Mouse (Mus musculus) granulocyte monocyte progenitor cell, adult 5-6 weeks (primary cell): ENCODE results near the gene Dedd2. TPM values are rescaled to one million over a fixed set of nuclear protein-coding genes. Genes with fewer than 3 reads are reported as not detected.

Source experiments
- ATAC-seq: replicated peaks from 2 replicates; pipeline ENCODE4 v1.8.0; 2016; ENCODE audit warnings: mild to moderate bottlenecking, moderate TSS enrichment, inconsistent platforms; ENCODE audit not compliant: poor library complexity, severe bottlenecking
- total RNA-seq, 2 experiments: library from RNA; stranded (forward) in 1 of 2; stranded (reverse) in 1 of 2; fragments of 200-712, 200-1000 nt in 1 of 2; fragments of >200 nt in 1 of 2; fragmentation: Nextera tagmentation in 1 of 2; gene quantifications; 2 replicates each; pipeline ENCODE4 v1.2.3; 2014 to 2017

Gene Dedd2
- total RNA-seq, 2 experiments from 2014 or later = 13.5 to 18.4 TPM

DNA sequence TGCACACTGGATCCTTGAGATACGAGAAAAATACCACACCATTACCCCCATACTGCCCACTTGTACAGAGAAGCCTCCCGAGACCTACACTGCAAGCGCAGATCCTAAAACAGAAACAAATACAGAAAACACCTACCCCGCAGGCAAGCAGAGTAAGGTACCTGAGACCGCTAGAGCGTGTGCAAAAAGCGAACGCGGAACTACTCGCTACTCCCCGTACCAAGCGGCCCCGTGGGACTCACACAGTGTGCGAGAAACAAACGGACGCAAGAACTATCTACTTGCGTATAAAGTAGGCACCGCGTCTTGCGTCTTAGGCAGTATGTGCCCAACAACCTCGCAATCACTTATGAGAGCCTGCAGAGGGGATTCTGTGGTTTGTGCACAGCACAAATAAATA lies 38.6 kb downstream of the Dedd2 start:
- peak; percentile 18 for ATAC-seq

DNA sequence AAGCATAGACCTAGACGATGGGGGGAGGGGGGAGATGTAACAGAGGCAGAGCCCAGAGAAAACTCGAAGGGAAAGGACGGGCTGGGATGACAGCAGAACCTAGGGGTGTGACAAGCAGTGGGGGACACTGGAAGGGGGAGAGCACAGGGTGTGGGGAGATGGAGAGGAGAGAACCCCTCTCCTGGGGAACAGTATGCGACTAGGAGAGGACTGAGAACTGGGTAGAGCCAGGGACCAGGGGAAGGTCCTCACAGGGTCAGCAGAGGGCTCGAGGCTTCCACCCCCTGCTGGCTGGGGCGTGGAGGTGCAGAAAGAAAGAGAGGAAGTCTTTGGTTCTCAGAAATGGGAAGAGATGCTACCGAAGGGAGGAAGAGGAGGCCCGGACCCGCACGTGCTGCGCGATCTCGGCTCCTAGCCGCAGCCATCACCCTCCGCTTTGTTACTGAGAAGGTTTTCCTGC lies 39.1 kb downstream of the Dedd2 start:
- ATAC-seq = peak; percentile 91

DNA sequence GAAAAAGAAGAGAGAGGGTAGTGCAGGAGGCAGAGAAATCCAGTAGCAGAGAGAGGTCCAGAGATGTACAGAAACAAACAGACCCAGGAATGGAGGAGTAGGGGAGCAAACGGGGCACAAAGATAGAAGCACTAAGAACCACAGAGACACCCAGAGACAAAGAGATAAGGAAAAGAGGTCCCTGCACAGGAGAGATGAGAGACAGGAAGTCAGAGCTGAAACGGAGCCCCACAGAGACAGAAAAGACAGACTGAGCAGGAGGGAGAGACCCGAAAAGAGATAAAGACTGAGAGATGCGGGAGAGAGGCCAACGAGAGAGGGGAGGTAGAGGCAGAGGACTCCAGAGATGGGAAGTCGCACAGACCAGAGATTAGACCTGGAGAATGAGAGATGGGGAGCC lies 39.9 kb downstream of the Dedd2 start:
- no peak for ATAC-seq

DNA sequence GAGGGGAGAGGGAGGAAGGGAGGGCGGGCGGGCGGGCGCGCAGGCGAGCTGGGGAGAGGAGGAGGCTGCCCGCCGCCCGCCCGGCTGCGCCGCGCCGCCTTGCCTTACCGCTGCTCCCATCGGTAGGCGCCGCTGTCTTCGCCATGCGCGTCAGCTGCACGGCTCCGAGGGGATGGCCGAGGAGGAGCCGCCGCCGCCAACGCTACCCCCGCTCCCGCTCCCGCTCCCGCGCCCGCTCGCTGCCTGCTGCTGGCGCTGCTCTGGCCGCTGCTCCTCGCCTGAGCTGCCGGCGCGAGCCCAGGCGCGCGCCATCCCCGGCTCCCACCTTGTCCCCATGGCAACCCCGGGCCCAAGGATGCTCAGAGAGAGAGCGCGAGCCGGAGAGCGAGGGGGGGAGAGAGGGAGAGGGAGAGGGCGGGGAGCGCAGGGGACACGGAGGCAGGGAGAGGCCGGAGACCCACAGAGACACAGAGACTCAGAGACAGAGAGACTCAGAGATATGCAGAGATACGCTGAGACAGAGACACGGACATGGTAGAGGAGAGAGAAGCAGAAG lies 40.7 kb downstream of the Dedd2 start, which contains the start of gene Pou2f2:
Gene Pou2f2 (minus strand): TSS at position 121 of the 556 bp plus-strand sequence.
- peak; percentile 61 for ATAC-seq

DNA sequence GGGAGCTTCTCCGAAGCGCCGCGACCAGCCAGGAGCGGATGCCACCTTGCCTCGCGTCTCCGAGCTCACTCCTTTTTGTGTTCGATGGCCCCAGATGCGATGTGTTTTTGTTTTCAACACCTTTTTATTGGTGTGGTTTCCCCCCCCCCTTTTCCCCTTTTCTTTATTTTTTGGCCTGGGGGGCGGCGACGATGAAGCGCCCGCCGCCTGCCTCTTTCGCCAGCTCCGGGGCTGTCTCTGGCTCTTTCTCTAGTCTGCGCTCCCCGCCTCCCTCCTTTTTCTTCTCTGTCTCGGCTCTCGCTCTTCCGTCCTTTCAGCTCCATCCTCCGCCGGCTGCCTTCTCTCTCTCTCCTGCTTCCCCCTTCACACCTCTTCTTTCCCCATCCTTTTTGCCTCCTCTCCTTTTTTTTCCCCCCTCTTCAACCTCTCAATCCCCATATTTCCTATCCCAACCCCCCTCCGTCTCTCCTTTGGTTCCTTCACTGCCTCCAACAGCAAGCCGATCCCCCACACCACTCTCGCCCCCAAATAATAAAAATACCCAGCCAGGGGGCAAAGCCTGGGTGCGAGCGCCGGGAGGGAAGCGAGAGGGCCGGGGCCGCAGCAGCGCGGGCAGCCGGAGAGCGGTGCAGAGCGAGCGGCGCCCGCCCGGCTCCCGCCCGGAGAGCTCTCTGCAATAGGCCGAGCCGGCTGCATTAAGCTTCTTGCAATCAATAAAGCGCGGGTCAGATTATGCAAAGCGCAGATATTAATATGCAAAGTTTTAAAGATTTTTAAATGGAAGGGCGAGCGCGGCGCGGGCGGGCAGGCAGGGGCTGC lies 41.4 kb downstream of the Dedd2 start:
- ATAC-seq = no peak

DNA sequence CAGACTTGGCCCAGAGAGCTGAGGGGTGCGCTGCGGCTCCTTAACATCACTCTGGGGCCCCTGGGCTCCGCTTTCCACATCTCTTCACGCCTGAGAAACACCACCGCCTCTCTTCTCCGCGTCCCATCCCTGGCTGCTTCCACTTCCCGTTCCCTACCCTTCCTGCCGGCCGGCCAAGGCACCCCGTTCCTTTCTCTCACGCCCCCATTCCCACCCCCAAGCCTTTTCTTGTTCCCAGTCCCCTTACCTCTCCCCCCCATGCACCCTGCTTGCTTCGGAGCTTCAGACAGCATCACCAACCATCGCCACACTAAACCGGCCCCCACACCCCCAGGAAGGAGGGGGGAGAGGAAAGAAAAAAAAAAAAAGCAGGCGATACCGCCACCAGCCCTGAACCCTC lies 42.1 kb downstream of the Dedd2 start:
- ATAC-seq = 0 out of 2 replicates have a peak, but pooled peaks have one; percentile 7

DNA sequence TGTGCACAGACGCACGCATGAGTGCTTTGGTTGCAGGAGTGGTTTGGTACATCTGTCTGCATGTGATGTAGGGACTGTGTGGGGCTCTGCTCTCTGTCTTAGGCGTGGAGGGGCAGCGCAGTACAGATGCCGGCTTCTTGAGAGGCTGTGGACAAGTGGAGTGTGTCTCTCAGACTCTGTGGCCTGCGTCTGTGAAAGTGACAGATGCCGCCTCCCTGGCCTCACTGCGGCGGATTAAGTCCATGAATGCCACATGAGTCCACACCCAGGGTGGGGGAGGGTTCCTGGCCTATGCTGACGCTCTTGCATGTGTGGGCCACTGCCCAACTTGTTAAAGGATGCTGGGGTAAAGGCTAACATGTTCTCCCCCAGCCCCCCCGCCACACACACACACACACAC lies 46.1 kb downstream of the Dedd2 start:
- ATAC-seq = no peak

DNA sequence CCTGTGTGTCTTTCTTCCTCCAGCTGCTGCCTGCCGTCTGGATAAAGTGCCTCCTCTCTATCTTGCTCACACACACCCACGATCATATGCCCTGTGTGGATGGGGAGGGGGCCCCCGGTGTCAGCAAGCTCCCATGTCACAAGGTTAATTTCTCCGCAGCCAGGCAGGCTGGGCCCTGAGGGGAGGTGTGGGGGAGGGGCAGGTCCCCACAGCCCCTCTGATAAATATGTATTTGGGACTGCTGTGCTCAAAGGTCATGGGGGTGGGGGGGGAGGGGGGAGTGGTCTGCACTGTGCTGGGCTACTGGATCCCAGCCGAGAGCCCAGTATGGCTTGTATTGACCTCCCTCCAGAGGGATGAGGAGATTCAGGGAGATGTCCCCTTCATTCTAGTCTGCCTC lies 47.7 kb downstream of the Dedd2 start:
- ATAC-seq = no peak

DNA sequence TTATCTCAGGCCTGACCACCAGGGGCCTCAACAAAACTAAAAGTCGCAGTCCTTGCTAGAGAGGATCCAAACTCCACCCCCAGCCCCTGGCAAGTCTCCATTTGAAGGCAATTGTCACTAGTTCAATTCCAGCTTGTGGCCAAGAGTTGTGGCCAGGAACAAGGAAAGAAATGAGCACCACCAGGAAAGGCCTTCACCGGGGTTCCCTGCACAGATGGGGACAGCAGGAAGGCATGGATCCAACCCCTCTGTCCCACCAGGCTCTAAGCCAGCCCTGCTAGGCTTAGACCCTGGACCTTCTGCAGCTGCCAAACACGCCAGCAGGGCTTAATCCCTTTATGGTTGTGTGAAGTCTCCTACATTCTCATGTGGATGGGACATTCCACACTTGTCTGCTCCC lies 49.8 kb downstream of the Dedd2 start:
- no peak for ATAC-seq

DNA sequence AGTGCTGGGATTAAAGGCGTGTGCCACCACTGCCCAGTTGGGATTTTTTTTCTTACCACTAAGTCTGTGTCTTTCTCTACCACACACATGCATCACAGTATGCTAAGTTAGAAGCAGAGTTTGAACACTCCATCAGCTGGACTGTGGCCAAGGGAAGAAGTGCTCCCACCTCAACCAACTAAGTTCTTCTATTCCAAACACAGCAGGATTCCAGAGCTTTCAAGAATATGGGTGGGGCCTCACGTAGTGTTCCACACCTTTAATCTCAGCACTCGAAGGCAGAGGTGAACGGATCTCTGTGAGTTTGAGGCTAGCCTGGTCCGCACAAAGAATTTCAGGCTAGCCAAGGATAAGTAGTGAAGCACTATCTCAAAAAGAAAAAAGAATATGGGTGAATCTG lies 54.3 kb downstream of the Dedd2 start:
- no peak for ATAC-seq

DNA sequence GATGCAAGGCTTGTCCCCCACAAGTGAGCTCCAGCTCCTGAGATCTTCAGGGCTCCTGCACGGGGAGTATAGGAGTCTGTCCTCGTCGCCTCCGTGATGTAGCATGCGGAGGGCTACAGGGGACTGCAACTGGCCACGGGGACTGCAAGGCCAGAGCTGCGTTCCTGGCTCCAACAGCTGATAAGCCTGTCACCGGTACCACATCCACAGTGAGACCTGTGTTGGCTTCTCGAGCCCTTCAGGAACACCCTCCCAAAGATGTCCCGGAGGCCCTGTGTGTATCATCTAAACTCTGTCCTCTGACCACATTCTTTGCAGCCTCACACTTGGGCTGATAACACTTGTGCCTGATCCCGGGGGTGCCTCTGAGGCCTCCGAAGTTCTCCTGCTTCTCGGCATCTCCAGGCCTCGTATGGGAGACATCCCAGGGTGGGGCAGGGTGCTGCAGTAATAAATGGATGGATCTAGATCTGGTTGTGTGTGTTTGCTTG lies 64.2 kb downstream of the Dedd2 start:
- ATAC-seq = no peak

DNA sequence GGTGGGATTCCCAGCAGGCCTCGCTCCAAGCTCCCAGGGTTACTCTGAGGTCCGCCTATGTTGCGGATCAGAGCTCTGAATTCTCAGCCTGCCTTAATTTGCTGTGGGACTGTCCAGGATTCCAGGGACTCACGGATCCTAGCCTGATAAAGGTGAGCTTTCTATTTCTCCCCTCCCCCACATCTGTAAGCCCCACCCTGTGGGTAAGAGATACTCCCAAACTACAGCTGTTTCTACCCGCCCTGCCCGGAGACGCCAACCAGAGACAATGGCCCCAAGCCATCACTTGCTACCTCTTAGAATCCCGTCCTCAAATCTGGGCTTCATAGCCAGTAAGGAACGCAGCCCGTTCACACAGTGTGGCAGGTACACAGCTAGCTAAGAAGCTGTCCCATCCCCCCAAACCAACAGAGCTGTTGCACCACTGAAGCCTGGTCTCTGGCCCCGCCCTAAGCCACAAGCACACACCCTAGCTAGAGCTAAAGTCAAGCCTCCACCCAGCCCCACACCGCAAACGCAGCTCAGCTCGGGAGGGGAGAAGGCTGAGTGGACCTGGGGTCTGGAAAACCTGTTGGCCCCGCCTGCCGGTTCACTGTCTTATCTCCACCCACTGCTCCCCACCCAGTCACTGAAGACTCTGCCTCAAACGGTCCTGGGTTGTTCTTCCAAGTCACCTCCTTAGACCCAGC lies 64.8 kb downstream of the Dedd2 start:
- peak; percentile 97 for ATAC-seq

DNA sequence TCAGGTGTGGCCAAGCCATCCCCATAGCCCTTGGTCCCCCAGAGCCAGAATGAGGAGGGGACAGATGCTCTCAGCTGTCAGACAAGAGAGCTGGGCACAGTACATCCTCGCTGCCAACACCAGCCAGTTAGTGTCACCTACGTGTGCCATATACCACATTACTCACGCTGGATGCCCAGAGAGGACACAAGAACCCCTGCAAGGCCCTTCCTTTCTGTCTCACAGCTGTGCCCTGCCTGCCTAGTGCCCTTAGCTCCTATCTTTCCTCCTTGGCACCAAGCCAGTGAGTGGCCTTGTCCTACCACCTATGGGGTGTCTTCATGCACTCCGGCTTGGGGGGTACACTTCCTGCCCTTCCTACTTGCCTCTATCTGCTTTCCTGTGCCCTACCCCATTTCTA lies 65.8 kb downstream of the Dedd2 start:
- ATAC-seq = no peak

DNA sequence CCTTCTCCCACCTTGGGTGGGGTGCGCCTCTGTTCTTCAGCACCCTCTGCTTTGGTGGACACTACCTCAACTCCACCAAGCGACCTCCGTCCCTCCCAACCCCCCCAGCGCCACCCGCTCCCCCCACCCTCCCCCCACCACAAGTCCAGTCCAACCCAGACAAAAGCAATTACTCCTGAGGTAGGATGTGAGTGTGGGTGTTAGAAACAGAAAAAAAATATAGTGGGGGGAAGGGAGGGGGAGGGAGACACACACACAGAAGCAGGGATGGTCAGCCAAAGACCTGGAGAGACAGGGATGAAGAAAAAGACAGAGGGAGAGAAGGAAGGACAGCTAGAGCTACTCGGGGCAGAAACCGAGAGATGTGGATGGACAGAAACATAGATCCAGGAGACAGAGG lies 66.6 kb downstream of the Dedd2 start:
- no peak for ATAC-seq

DNA sequence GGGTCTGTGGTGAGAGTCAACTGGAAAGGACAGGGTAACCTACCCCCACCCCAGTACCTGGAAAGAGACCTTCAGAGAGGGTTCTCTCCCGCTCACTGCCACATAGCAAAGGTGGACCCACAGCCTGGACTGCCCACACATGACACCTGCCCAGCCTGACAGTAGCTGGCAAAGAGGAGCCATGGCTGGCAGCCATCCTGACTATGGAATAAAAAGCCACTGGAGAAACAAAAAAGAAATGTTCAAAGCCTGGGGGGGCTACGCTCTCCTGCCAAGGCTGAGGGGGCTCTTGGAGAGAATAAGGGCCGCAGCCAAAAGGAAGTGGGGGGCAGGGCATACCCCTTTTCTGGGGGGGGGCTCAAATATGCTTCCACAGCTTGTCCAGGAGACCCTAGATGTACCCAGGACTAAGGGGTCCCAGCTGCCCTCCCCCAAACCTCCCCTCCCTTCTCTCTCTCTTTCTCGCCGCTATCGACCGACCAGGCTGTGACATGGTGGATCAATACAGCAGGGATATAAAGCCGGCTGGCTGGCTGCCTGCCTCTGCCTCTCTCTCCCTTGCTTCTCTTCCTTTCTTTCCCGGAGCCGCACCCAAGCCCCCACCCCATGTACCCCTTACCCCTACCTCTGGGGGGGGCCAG lies 68.4 kb downstream of the Dedd2 start:
- no peak for ATAC-seq

DNA sequence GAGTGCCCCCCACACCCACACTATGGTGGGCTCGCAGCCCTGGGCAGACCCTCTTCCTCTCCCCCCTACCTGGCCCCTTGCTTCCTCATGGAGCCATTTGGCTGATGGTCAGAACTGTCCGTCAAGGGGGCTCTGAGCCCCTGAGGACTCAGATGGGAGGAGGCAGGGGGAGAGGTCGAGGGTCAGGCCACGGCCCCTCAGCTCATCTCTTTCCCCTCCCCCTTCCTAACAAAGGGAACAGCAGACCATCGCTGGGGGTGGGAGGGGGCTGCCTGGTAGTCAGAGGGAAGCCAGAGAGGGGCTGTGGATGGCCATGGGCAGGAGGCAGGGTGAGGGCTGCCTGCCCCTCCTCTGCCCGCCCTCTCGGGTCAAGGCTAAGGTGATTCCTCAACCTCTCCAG lies 69.4 kb downstream of the Dedd2 start:
- ATAC-seq = no peak

DNA sequence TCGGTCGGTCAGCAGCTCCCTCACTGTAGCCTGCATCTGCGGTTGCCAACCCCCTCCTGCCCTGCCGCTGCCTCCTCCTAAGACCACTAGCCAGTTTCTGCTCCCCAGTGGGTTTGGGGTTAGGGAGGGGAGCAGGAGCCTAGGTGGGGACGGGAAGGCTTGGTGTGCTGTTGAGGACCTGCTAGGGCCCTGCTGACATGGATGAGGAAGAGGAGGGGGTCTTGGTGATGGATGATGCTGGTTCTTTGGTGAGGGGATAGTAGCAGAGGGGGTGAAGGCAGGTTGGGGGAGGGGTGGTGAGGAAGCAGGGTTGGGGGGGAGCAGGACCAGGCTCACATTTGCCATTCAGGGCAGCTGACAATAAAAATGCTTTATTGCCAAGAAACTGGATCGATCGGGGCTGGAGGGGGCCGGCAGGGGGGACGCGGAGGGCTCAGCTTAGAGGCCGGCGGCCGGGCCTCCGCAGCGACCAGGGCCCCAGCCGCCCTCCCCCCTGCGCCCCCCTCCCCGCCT lies 70.2 kb downstream of the Dedd2 start:
- ATAC-seq = no peak
